Mouse (Mus musculus): ENCODE data around the gene Eri3.

- TF ChIP-seq CTCF (IDR thresholded peaks at IDR 0.05; ENCODE audit: low read depth, low read length): no peak
- no peak for TF ChIP-seq TAL1 (conservative IDR thresholded peaks at IDR 0.05; ENCODE audit: low read depth, low read length)
- no peak for TF ChIP-seq GATA2 (IDR thresholded peaks at IDR 0.05; ENCODE audit: borderline replicate concordance, low read depth, low read length)
- no peak for TF ChIP-seq GATA1 (IDR thresholded peaks at IDR 0.05; ENCODE audit: borderline replicate concordance, low read length)
- no peak for TF ChIP-seq POLR2AphosphoS5 (IDR thresholded peaks at IDR 0.05; ENCODE audit: insufficient replicate concordance, low read depth, low read length)
These were observed 86.0 kb downstream of the Eri3 start for GRCm38 (mm10) chr4:117636152-117636551.

Measured in G1E (cell line).